Mouse (Mus musculus): Measurements from ENCODE around the gene Fat3.
A peak's percentile ranks its signal among the peaks of the same experiment; 100 is the strongest.

The Fat3 gene

GRCm38 (mm10) chr9:16029066-16029465 is 472.0 kb downstream of the Fat3 start:
- no peak for DNase-seq (ENCODE audit: low read depth, low spot score)

- no peak for DNase-seq (ENCODE audit: low read depth, low spot score)
Measured at GRCm38 (mm10) chr9:16028394-16028911, 472.6 kb downstream of the Fat3 start.

GRCm38 (mm10) chr9:16026054-16026453 is 475.0 kb downstream of the Fat3 start:
- no peak for DNase-seq (ENCODE audit: low read depth, low spot score)

- no peak for DNase-seq (ENCODE audit: low read depth, low spot score)
Measured at GRCm38 (mm10) chr9:16024706-16025105, 476.4 kb downstream of the Fat3 start.

- peak; percentile 13 for DNase-seq (ENCODE audit: low read depth, low spot score)
Measured at GRCm38 (mm10) chr9:16014115-16014514, 487.0 kb downstream of the Fat3 start.

- no peak for DNase-seq (ENCODE audit: low read depth, low spot score)
Measured at GRCm38 (mm10) chr9:16011382-16011781, 489.7 kb downstream of the Fat3 start.

- no peak for DNase-seq (ENCODE audit: low read depth, low spot score)
Measured at GRCm38 (mm10) chr9:16007516-16007915, 493.6 kb downstream of the Fat3 start.

GRCm38 (mm10) chr9:16002991-16003390 is 498.1 kb downstream of the Fat3 start:
- DNase-seq (ENCODE audit: low read depth, low spot score): no peak

- DNase-seq (ENCODE audit: low read depth, low spot score): no peak
Measured at GRCm38 (mm10) chr9:15994762-15995161, 506.3 kb downstream of the Fat3 start.

- no peak for DNase-seq (ENCODE audit: low read depth, low spot score)
Measured at GRCm38 (mm10) chr9:15994177-15994576, 506.9 kb downstream of the Fat3 start.

- no peak for DNase-seq (ENCODE audit: low read depth, low spot score)
Measured at GRCm38 (mm10) chr9:15992158-15992846, 508.8 kb downstream of the Fat3 start.

- no peak for DNase-seq (ENCODE audit: low read depth, low spot score)
Measured at GRCm38 (mm10) chr9:15978317-15978716, 522.8 kb downstream of the Fat3 start.

- DNase-seq (ENCODE audit: low read depth, low spot score): no peak
Measured at GRCm38 (mm10) chr9:15976959-15977663, 524.0 kb downstream of the Fat3 start.

GRCm38 (mm10) chr9:15975999-15976398 is 525.1 kb downstream of the Fat3 start:
- no peak for DNase-seq (ENCODE audit: low read depth, low spot score)

- DNase-seq (ENCODE audit: low read depth, low spot score): no peak
Measured at GRCm38 (mm10) chr9:15972201-15972600, 528.9 kb downstream of the Fat3 start.

GRCm38 (mm10) chr9:15971393-15971792 is 529.7 kb downstream of the Fat3 start:
- no peak for DNase-seq (ENCODE audit: low read depth, low spot score)

- no peak for DNase-seq (ENCODE audit: low read depth, low spot score)
Measured at GRCm38 (mm10) chr9:15964198-15964597, 536.9 kb downstream of the Fat3 start.

GRCm38 (mm10) chr9:15962886-15963285 is 538.2 kb downstream of the Fat3 start:
- no peak for DNase-seq (ENCODE audit: low read depth, low spot score)

- DNase-seq (ENCODE audit: low read depth, low spot score): no peak
Measured at GRCm38 (mm10) chr9:15958224-15958787, 542.8 kb downstream of the Fat3 start.

GRCm38 (mm10) chr9:15957816-15958215 is 543.3 kb downstream of the Fat3 start:
- no peak for DNase-seq (ENCODE audit: low read depth, low spot score)

- no peak for DNase-seq (ENCODE audit: low read depth, low spot score)
Measured at GRCm38 (mm10) chr9:15955147-15955782, 545.8 kb downstream of the Fat3 start.

GRCm38 (mm10) chr9:15954338-15954704 is 546.8 kb downstream of the Fat3 start:
- DNase-seq (ENCODE audit: low read depth, low spot score): no peak
